ENCODE assay signal across 30 mouse cellular contexts in the genomic region with DNA sequence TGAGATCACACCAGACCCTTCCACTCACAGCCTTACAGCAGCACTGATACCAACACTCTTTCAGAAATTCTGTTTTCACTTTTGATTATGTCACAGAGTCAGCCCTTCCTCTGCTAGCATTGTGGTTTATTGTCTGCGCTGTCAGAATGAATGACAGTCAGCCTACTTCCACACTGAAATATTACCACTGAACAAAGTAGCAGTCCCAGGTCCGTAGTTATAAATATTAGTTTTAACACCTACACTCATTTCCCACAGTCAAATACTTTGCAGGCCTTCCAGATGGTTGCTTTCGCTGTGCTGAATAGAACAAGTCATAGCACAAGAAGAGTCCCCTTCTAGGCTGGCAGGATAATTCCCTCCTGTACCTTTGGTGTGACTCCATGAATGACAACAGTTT. TPM values are rescaled to one million over a fixed set of nuclear protein-coding genes. Genes with fewer than 3 reads are reported as not detected.
DNase-seq lines count a peak whose midpoint lies in the region; ATAC-seq and TF ChIP-seq lines count a peak whose summit lies in the region.
"Had no signal": no experiment of that assay in that cellular context is flagged by ENCODE, and none has a peak within 500 bp of the region (broad histone marks: within the 10 kb centered on the region; RNA-seq: fewer than 3 reads in every experiment).

No protein-coding gene starts in this region.

- no peak overlapping the region for H3K4me2 ChIP-seq in heart, embryonic 16.5 days (ENCODE audit: low read depth, low read length)
- H3K4me2 ChIP-seq in midbrain, embryonic 13.5 days (replicated peaks): no peak overlapping the region
- H3K4me2 ChIP-seq: embryonic facial prominence, embryonic 12.5 days; forebrain, embryonic 12.5 days; hindbrain, embryonic 15.5 days; liver, embryonic 11.5 days; midbrain, embryonic 11.5 days had no signal

- no peak overlapping the region for H3K9ac ChIP-seq in heart, embryonic 16.5 days (ENCODE audit: low read length)
- H3K9ac ChIP-seq in midbrain, embryonic 13.5 days (replicated peaks): no peak overlapping the region
- H3K9ac ChIP-seq: embryonic facial prominence, embryonic 12.5 days; forebrain, embryonic 12.5 days; hindbrain, embryonic 15.5 days; liver, postnatal 0 days had no signal

- H3K4me3 ChIP-seq in heart, embryonic 10.5 days: no peak overlapping the region
- no peak overlapping the region for H3K4me3 ChIP-seq in heart, embryonic 16.5 days (ENCODE audit: low read length)
- H3K4me3 ChIP-seq in left cerebral cortex, adult 2 months: no peak overlapping the region
- H3K4me3 ChIP-seq in midbrain, embryonic 13.5 days (replicated peaks): no peak overlapping the region
- H3K4me3 ChIP-seq: embryonic facial prominence, embryonic 12.5 days; forebrain, embryonic 12.5 days; hindbrain, embryonic 15.5 days had no signal

- no peaks in the 10 kb centered on the region for H3K27me3 ChIP-seq in heart, embryonic 10.5 days (ENCODE audit: insufficient read depth, poor library complexity, severe bottlenecking)
- H3K27me3 ChIP-seq in heart, embryonic 16.5 days (ENCODE audit: control insufficient read depth, insufficient read depth, low read length): no peaks in the 10 kb centered on the region
- no peaks in the 10 kb centered on the region for H3K27me3 ChIP-seq in midbrain, embryonic 13.5 days
- H3K27me3 ChIP-seq: CH12.LX; embryonic facial prominence, embryonic 12.5 days; forebrain, embryonic 12.5 days; hindbrain, embryonic 15.5 days had no signal

- H3K9me3 ChIP-seq in heart, embryonic 10.5 days: no peaks in the 10 kb centered on the region
- 0 out of 2 replicates have a peak, but pooled peaks cover 3% of the 10 kb centered on the region for H3K9me3 ChIP-seq in heart, embryonic 16.5 days (replicated peaks; ENCODE audit: control insufficient read depth, low read length)
- no peaks in the 10 kb centered on the region for H3K9me3 ChIP-seq in midbrain, embryonic 13.5 days
- H3K9me3 ChIP-seq: embryonic facial prominence, embryonic 12.5 days; forebrain, embryonic 12.5 days; G1E; hindbrain, embryonic 15.5 days had no signal

- peak overlapping the region; percentile 7; the same call in 1 of the 2 replicates for H3K27ac ChIP-seq in heart, embryonic 10.5 days
- H3K27ac ChIP-seq in heart, embryonic 16.5 days (ENCODE audit: low read length): 0 out of 2 replicates have a peak overlapping the region, but pooled peaks have one; percentile 30
- H3K27ac ChIP-seq in left cerebral cortex, adult 2 months: no peak overlapping the region
- no peak overlapping the region for H3K27ac ChIP-seq in midbrain, embryonic 13.5 days
- H3K27ac ChIP-seq: embryonic facial prominence, embryonic 12.5 days; forebrain, embryonic 12.5 days; hindbrain, embryonic 15.5 days had no signal

- no peak for DNase-seq in heart, embryonic 10.5 days (ENCODE audit: low spot score)
- DNase-seq in heart, postnatal 4 days: no peak
- peak; percentile 6 to 50 for DNase-seq in layer of hippocampus, adult 18-20 months (ENCODE audit: low spot score in 2 of 2)
- no peak for DNase-seq in layer of hippocampus, adult 11-12 months (ENCODE audit: low spot score)
- DNase-seq in brain, adult 2 months (ENCODE audit: low read depth, low spot score): peak; percentile 34
- DNase-seq in left cerebral cortex, adult 2 months (ENCODE audit: extremely low spot score in 1 of 2, low spot score in 2 of 2): no peak
- DNase-seq: adrenal gland, adult 2 months; B cell, adult 2 months; cerebellum, adult 18-20 months; cerebellum, postnatal 14 days; gastrocnemius, postnatal 10 days; kidney, adult 8-10 months; kidney, postnatal 10 days; left cerebral cortex, postnatal 4 days; liver, postnatal 0 days; lung, postnatal 10 days; right cerebral cortex, postnatal 14 days; thymus, postnatal 14 days had no signal

- TF ChIP-seq CTCF in left cerebral cortex, adult 2 months (IDR thresholded peaks at IDR 0.05): no peak

- 82% methylated on average over 3 of the region's 3 CpGs for WGBS in heart, embryonic 10.5 days
- 53% methylated on average over 3 of the region's 3 CpGs for WGBS in heart, embryonic 16.5 days
- WGBS in midbrain, embryonic 13.5 days: 90% methylated on average over 3 of the region's 3 CpGs

- intact Hi-C loops in left cerebral cortex, adult 2 months (cut with DNase I): no loop called here

- no peaks in the 10 kb centered on the region; the same call in 1 of the 2 replicates for H3K36me3 ChIP-seq in heart, embryonic 10.5 days
- no peaks in the 10 kb centered on the region for H3K36me3 ChIP-seq in heart, embryonic 16.5 days (ENCODE audit: control insufficient read depth, insufficient read depth)
- no peaks in the 10 kb centered on the region for H3K36me3 ChIP-seq in midbrain, embryonic 13.5 days
- H3K36me3 ChIP-seq: embryonic facial prominence, embryonic 12.5 days; forebrain, embryonic 12.5 days; G1E; hindbrain, embryonic 15.5 days had no signal

- H3K4me1 ChIP-seq in heart, embryonic 10.5 days: peaks cover 47% of the 10 kb centered on the region
- peaks cover 27% of the 10 kb centered on the region for H3K4me1 ChIP-seq in heart, embryonic 16.5 days (ENCODE audit: control insufficient read depth, insufficient read depth, low read length)
- H3K4me1 ChIP-seq in midbrain, embryonic 13.5 days (replicated peaks): peaks cover 2% of the 10 kb centered on the region; the same call in 1 of the 2 replicates
- H3K4me1 ChIP-seq: forebrain, embryonic 12.5 days had no signal

- ATAC-seq in heart, embryonic 16.5 days (replicated peaks; ENCODE audit: extremely low read depth, insufficient read depth, low FRiP score): no peak
- no peak for ATAC-seq in midbrain, embryonic 13.5 days
- ATAC-seq: liver, postnatal 0 days had no signal

RNA-seq across cellular contexts. Expression of gene Colgalt2, which starts 22.7 kb away (rescaled TPM):
- 2.4 and 4.3 TPM in 2 replicates for polyA plus RNA-seq in heart, embryonic 10.5 days (2016; fragmentation: Nextera tagmentation; extraction: Ambion mirVana)
- 1 to 10 TPM; 2.3 to 3.2 TPM for total RNA-seq in heart, postnatal 4 days (2021)
- 1 to 10 TPM; 5.6 to 5.7 TPM for total RNA-seq in layer of hippocampus, adult 18-20 months (2021)
- polyA plus RNA-seq in heart, embryonic 16.5 days (2015; fragmentation: Nextera tagmentation; extraction: Ambion mirVana): 2.0 and 2.3 TPM in 2 replicates
- total RNA-seq in left cerebral cortex, adult 2 months (2021): 1 to 10 TPM; 6.5 to 6.6 TPM
- polyA plus RNA-seq in midbrain, embryonic 13.5 days (2015; fragmentation: Nextera tagmentation; extraction: Ambion mirVana): 2.2 and 2.3 TPM in 2 replicates
- total RNA-seq: CH12.LX; megakaryocyte progenitor cell, adult 5-6 weeks; monocyte, adult 5-6 weeks; neutrophil, adult 5-6 weeks had no signal
- polyA plus RNA-seq: G1E had no signal

RNA-seq across cellular contexts. Expression of gene Tsen15, which starts 35.8 kb away (rescaled TPM):
- polyA plus RNA-seq in heart, embryonic 10.5 days (2016; fragmentation: Nextera tagmentation; extraction: Ambion mirVana): 75.9 and 94.4 TPM in 2 replicates
- total RNA-seq in heart, postnatal 4 days (2021): 10 to 100 TPM; 24.0 to 24.2 TPM
- 10 to 100 TPM; 36.1 to 38.3 TPM for total RNA-seq in layer of hippocampus, adult 18-20 months (2021)
- 46.3 and 50.4 TPM in 2 replicates for polyA plus RNA-seq in heart, embryonic 16.5 days (2015; fragmentation: Nextera tagmentation; extraction: Ambion mirVana)
- total RNA-seq in left cerebral cortex, adult 2 months (2021): 10 to 100 TPM; 36.1 to 36.5 TPM
- 31.9 and 34.5 TPM in 2 replicates for polyA plus RNA-seq in midbrain, embryonic 13.5 days (2015; fragmentation: Nextera tagmentation; extraction: Ambion mirVana)

Comparison
In these comparisons a context has a peak if more than half of its experiments do, and no peak if none do; other contexts are left out.
1. DNase-seq: peak in layer of hippocampus, adult 18-20 months (2 of 2) and brain, adult 2 months (single experiment); none in heart, embryonic 10.5 days (single experiment), heart, postnatal 4 days (single experiment), layer of hippocampus, adult 11-12 months (single experiment) and left cerebral cortex, adult 2 months (0 of 2).
2. H3K27ac ChIP-seq: peak in heart, embryonic 10.5 days (single experiment) and heart, embryonic 16.5 days (single experiment); none in left cerebral cortex, adult 2 months (single experiment) and midbrain, embryonic 13.5 days (single experiment).